Mouse (Mus musculus): Measurements from ENCODE around the gene Sys1.

Gene Sys1

DNA sequence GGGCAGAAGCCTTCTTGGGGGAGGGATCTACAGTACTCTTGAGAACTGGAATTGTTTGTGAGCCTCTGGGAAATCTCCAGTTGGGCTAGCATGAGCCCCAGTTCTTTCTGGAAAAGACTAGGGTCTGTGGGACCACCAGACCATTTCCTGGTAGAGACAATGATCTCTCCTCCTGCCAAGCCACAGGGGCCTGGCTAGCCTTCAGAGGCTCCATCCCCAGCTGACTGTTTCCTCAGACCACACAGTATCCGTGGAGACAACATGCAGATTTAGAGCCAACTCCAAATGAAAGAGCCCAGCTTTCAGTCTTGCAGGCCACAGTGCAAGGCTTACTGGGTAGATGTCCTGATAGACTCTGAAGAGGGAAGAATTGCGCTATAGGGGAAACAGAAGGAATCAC, 37.4 kb downstream of the Sys1 start:
- CTCF ChIA-PET, result interaction anchor here in 3 of 4 experiments (0.6 to 1.8 kb wide), 4 partner anchors 24 to 959 kb away, joined by 3 to 6 read pairs (median 3); no protein-coding TSS in a partner anchor
- POLR2A ChIA-PET, result interaction anchor here in 2 of 4 experiments (0.7 to 2.8 kb wide), 7 partner anchors 8 to 51 kb away, joined by 3 to 10 read pairs (median 3); partner anchors contain the start of gene Sdc4 (in 2 of the 2)

DNA sequence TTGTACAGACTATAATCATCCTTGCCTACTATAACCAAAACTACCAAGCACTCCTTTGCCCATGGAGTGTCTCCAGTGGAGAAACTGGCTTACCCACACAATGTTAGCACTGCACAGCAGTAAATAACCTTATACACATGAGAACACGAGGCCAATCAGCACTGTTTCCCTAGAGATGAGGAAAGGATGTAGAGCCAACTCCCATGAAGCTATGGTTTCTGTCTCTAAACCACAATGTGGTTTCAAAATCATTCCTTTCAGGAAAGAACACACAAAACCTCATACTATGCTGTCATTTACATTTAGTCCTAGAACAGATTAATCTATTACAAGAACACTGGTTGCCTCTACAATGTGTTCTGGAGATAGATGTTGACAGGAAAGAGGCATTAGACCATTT, 39.6 kb downstream of the Sys1 start:
- CTCF ChIA-PET, result interaction anchor here in 2 of 4 experiments (1.4 to 1.7 kb wide), 2 partner anchors 26 to 106 kb away, joined by 3 to 11 read pairs; no protein-coding TSS in a partner anchor
- POLR2A ChIA-PET, result interaction anchor here in 3 of 4 experiments (0.9 to 2.9 kb wide), 12 partner anchors 9 to 79 kb away, joined by 3 to 9 read pairs (median 5); partner anchors contain the start of genes Gm20458 (in 1 of the 3), Sdc4 (in 1 of the 3), Sys1 (in 1 of the 3) and Wfdc2 (in 1 of the 3)

DNA sequence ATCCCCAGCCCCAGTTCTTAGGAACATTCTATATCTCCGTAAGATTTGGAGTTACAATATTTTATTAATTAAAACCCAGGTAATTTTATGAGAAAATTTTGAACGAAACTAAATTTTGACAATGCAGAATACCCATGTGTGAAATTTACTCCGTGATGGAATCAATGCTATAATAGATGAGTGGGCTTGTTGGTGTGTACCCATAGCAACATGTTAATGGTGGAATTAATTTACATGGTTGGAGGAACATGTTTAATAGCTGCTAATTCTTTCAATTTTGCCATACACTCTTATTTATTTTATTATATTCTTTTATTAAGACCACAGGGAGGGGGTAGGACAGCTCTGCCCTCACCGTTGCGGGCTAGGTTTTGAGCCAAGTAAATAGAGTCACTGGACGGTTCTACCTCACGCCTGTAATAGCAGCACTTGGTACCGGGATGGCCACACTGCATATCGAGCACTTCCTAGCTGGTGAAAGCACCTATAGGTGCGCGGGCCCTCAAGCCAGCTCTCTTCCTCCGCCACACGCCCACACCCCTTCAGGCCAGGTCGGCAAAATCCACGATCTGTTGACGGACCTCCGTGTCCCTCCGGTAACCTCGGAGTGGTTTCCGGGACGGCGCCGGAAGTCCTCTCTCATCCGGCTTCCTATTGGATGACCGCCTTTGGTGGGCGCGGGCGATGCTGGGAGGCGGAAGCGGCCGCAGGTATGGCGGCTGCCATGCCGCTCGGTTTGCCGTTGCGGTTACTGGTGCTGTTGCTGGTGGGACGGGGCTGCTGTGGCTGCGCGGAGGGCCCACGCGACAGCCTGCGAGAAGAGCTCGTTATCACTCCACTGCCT, 40.3 kb downstream of the Sys1 start, which contains the start of gene Pigt:
Gene Pigt (plus strand): TSS at position 674 of the 844 bp plus-strand sequence.
- ChIA-PET CTCF (interaction anchor here in 3 of 4 experiments (0.5 to 1.7 kb wide), 4 partner anchors 10 to 107 kb away, joined by 3 to 11 read pairs (median 4); no protein-coding TSS in a partner anchor), POLR2A (interaction anchor here (0.6 to 2.9 kb wide), 28 partner anchors 10 to 426 kb away, joined by 3 to 20 read pairs (median 4); partner anchors contain the start of genes Gm20458 (in 2 of the 4), Sdc4 (in 1 of the 4), Stk4 (in 1 of the 4) and Sys1 (in 1 of the 4))

DNA sequence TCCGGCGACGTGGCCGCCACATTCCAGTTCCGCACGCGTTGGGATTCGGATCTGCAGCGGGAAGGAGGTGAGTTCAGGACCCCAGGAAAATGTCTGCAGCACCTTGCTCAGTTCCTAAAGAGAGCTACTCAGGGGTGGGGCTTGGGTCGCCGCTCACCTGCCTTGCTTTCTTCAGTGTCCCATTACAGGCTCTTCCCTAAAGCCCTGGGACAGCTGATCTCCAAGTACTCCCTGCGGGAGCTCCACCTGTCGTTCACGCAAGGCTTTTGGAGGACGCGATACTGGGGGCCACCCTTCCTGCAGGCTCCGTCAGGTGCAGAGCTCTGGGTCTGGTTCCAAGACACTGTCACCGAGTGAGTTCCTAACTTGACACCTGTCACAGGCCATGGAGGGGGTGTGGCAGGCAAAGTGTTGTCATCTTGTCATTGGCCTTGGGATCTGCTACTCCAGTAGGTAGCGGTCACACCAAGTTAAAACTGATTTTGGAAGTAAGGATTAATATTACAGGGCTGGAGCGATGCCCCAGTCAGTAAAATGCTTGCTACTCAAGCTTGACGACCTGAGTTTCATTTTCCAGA, 41.0 kb downstream of the Sys1 start:
- POLR2A ChIA-PET, result interaction anchor here (0.6 to 2.9 kb wide), 27 partner anchors 9 to 427 kb away, joined by 3 to 20 read pairs (median 4); partner anchors contain the start of genes Gm20458 (in 2 of the 4), Sdc4 (in 2 of the 4), Stk4 (in 1 of the 4) and Tomm34 (in 1 of the 4)
- CTCF ChIA-PET, result interaction anchor here in 3 of 4 experiments (0.5 to 1.7 kb wide), 4 partner anchors 9 to 108 kb away, joined by 3 to 11 read pairs (median 4); no protein-coding TSS in a partner anchor

- CTCF ChIA-PET, result interaction anchor here in 3 of 4 experiments (0.5 to 1.8 kb wide), 9 partner anchors 11 to 117 kb away, joined by 3 to 5 read pairs (median 3); no protein-coding TSS in a partner anchor
- POLR2A ChIA-PET, result interaction anchor here in 3 of 4 experiments (0.6 to 1.5 kb wide), 4 partner anchors 11 to 378 kb away, joined by 3 to 6 read pairs (median 4); partner anchors contain the start of gene Trp53tg5 (in 1 of the 3)
These were observed 42.6 kb downstream of the Sys1 start for GRCm38 (mm10) chr2:164499317-164499716.

- CTCF ChIA-PET, result interaction anchor here in 2 of 4 experiments (0.6 to 1.8 kb wide), 2 partner anchors 30 to 44 kb away, joined by 3 to 5 read pairs; partner anchors contain the start of gene Sys1 (in 1 of the 2)
- POLR2A ChIA-PET, result interaction anchor here in 2 of 4 experiments (1.3 to 1.5 kb wide), 2 partner anchors 10 to 27 kb away, joined by 4 to 6 read pairs; partner anchors contain the start of gene Trp53tg5 (in 1 of the 2)
These were observed 43.7 kb downstream of the Sys1 start for GRCm38 (mm10) chr2:164500511-164500910.

GRCm38 (mm10) chr2:164504919-164505318, 48.2 kb downstream of the Sys1 start:
- CTCF ChIA-PET, result interaction anchor here in 3 of 4 experiments (0.7 to 1.5 kb wide), 6 partner anchors 12 to 115 kb away, joined by 3 to 6 read pairs (median 3); partner anchors contain the start of gene Gm20458 (in 1 of the 3)

DNA sequence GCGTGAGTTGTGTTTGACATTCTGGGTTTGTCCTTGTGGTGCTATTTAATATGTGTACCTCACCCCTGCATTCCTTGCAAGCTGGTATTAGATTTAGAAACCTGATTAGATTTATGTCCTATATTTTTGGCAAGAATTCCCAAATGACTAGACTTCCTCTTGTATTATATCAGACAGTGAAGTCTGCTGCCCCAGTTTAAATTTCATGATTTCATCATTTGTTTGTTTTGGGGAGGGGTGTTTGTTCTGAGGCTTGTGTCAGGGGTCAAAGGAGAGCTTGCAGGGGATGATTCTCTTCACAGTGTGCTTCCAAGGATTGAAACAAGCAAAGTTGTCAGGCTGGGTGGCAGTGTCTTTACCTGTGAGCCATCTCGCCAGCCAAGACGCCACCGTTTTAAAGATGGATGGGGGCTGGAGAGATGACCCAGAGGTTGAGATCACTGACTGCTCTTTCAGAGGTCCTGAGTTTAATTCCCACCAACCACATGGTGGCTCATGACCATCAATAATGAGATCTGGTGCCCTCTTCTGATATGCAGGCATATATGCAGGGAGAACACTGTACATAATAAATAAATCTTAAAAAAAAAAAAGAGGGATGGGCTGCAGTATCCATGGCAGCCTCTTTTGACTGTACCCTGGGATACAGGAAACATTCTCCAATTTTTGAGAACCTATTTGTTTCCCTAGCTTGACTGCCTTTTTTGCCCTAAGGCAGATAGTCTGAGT, 49.0 kb downstream of the Sys1 start:
- CTCF ChIA-PET, result interaction anchor here in 2 of 4 experiments (0.7 to 2.5 kb wide), 5 partner anchors 12 to 45 kb away, joined by 3 to 7 read pairs (median 4); partner anchors contain the start of gene Gm20458 (in 1 of the 2)
- POLR2A ChIA-PET, result interaction anchor here in 2 of 4 experiments (0.6 to 3.6 kb wide), 11 partner anchors 8 to 89 kb away, joined by 3 to 20 read pairs (median 3); partner anchors contain the start of gene Pigt (in 1 of the 2)

More at GRCm38 (mm10) chr2:164504919-164505318, 48.2 kb downstream of the Sys1 start:
- POLR2A ChIA-PET, result interaction anchor here in 1 of 4 experiments (0.7 kb wide), 1 partner anchor 44 kb away, joined by 4 read pairs; the partner anchor contains the start of gene Gm20458

DNA sequence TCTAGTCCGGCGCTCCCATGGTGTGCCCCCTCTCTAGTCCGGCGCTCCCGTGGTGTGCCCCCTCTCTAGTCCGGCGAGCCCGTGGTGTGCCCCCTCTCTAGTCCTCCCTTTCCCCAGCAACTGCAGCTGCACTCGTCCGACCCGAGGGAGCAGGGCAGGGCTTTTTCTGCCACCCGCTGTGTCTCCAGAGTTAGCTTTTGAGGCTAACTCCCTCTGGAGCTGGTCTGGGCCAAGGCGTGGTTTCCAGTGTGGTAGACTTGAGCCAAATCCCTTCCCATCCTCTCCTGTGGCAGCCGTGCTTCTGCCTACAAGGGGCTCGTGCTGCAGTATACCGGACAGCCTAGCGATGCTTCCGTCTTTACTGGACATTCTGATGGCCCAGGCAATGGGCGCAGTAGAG, 51.0 kb downstream of the Sys1 start:
- ChIA-PET CTCF (interaction anchor here in 3 of 4 experiments (0.7 to 2.5 kb wide), 9 partner anchors 10 to 118 kb away, joined by 3 to 16 read pairs (median 5); partner anchors contain the start of gene Slpi (in 1 of the 3)), POLR2A (interaction anchor here in 2 of 4 experiments (0.7 to 3.6 kb wide), 10 partner anchors 10 to 89 kb away, joined by 3 to 20 read pairs (median 6); partner anchors contain the start of genes Gm20458 (in 1 of the 2), Pigt (in 1 of the 2) and Sdc4 (in 1 of the 2))

- CTCF ChIA-PET, result interaction anchor here in 3 of 4 experiments (0.5 to 2.2 kb wide), 17 partner anchors 8 to 1211 kb away, joined by 3 to 14 read pairs (median 5); partner anchors contain the start of genes Gm20458 (in 1 of the 3) and Spint3 (in 1 of the 3)
- POLR2A ChIA-PET, result interaction anchor here (0.6 to 4.9 kb wide), 35 partner anchors 9 to 1580 kb away, joined by 3 to 26 read pairs (median 4); partner anchors contain the start of genes Pigt (in 3 of the 4), Sdc4 (in 3 of the 4), Acot8 (in 1 of the 4) and Dbndd2 (in 1 of the 4)
These were observed 53.9 kb downstream of the Sys1 start for GRCm38 (mm10) chr2:164510621-164511190.

DNA sequence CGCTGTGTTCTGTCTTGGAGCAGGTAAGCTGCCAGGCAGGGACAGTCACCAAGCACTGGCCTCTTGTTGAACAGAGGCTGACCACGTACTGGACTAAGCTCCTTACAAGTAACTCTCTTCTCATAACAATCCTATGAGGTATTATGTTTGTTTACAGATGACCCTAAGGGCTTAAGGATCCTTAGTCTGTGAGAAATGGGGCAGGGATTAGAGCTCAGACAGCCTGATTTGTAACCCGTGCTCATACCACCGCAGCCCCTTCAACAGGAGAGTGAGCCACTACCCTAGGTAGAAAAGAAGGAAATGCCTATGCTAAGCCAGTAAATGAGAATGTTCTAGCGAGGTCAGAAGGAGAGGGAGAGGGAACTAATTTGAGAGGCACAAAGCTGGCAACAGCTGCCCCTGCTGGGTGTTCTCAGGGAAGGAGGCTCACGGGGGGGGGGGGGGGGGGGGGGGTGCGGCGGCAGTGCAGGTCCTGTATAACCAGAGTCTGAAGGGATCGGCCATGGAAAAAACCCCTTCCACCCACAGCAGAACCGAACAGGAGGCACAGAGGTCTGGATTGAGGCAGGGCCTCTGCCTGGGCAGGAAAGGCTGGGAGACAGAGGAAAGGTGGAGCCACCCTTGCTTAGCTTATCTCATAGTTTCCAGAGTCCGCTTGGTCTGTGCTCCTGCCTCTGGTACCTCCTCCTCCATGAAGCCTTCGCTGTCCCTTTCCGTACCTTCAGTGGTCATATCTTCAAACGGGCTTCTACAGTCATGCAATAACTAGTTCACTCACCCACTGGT, 55.6 kb downstream of the Sys1 start:
- POLR2A ChIA-PET, result interaction anchor here in 2 of 4 experiments (0.7 to 4.9 kb wide), 5 partner anchors 9 to 607 kb away, joined by 3 to 26 read pairs (median 3); partner anchors contain the start of gene Gm20458 (in 1 of the 2)
- CTCF ChIA-PET, result interaction anchor here (0.6 to 2.2 kb wide), 7 partner anchors 9 to 1338 kb away, joined by 3 to 13 read pairs (median 6); partner anchors contain the start of gene Slc12a5 (in 1 of the 4)

DNA sequence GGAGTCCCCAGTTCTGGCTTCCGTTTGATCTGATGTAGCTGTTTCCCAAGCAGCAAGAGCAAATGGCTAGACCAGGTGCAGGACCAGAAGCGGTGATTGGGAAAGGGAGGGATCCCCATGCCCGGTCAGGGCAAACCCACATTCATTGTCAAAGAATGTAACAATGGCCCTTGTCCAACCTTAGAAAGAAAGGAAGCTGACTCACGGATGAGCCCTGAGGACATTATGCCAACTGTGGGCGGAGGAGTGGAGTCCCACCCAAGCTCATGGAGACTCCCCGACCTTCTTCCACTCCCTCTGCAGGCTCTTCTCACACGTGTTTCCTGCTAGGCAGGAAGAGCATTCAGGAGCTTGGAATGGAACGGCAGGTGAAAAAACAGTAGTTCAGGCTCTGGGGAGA, 56.6 kb downstream of the Sys1 start:
- ChIA-PET CTCF (interaction anchor here in 3 of 4 experiments (0.6 to 1.9 kb wide), 8 partner anchors 8 to 281 kb away, joined by 3 to 6 read pairs (median 4); no protein-coding TSS in a partner anchor), POLR2A (interaction anchor here in 3 of 4 experiments (0.6 to 4.9 kb wide), 7 partner anchors 8 to 210 kb away, joined by 3 to 26 read pairs (median 4); partner anchors contain the start of gene Pigt (in 1 of the 3))

DNA sequence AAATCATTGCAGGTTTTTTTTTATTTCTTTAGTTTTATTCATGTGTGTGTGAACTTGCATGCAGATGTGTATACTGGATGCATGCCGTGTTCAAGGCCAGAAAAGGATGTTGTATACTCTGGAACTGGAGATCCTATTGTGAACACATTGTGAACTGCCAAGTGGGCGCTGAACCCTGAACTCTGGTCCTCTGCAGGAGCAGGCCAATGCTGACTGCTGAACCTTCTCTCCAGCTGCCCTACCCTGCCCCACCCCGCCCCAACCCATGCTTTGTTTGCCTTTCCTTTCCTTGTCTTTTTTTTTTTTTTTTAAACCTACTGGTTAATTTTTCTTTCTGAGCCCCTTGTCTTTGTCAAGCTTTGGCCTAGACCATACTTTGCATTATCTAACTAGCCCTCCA, 58.2 kb downstream of the Sys1 start:
- POLR2A ChIA-PET, result interaction anchor here in 2 of 4 experiments (0.7 to 2.0 kb wide), 3 partner anchors 45 to 119 kb away, joined by 3 to 4 read pairs (median 4); no protein-coding TSS in a partner anchor
- CTCF ChIA-PET, result interaction anchor here in 1 of 4 experiments (1.4 kb wide), 1 partner anchor 45 kb away, joined by 4 read pairs; no protein-coding TSS in a partner anchor

GRCm38 (mm10) chr2:164515897-164516296, 59.1 kb downstream of the Sys1 start:
- ChIA-PET CTCF (interaction anchor here in 2 of 4 experiments (0.6 to 1.4 kb wide), 2 partner anchors 46 to 1094 kb away, joined by 3 to 4 read pairs; no protein-coding TSS in a partner anchor), POLR2A (interaction anchor here in 3 of 4 experiments (0.6 to 1.3 kb wide), 3 partner anchors 16 to 1302 kb away, joined by 3 to 4 read pairs (median 3); no protein-coding TSS in a partner anchor)

DNA sequence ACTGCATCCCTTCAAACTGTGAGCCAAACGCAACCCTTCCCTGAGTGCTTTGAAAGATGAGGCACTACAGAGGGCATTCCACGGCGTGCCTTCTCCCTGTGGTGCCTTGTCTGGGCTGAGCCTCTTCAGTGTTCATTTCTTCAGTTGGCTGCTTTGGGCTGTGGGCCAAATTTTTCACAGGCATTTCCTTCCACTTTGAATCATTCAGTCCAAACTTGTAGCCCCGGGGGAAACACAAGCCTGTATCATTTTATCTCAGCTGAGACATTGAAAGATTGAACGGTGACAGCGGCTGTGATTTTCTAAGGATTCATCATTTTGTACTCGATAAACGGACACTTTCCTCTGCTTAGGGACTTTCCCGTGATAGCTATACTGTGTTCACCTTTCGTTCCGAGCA, 59.8 kb downstream of the Sys1 start:
- CTCF ChIA-PET, result interaction anchor here in 2 of 4 experiments (0.8 to 1.3 kb wide), 3 partner anchors 14 to 127 kb away, joined by 4 to 9 read pairs (median 6); no protein-coding TSS in a partner anchor
- POLR2A ChIA-PET, result interaction anchor here in 2 of 4 experiments (0.6 to 2.6 kb wide), 2 partner anchors 9 to 156 kb away, joined by 3 to 8 read pairs; no protein-coding TSS in a partner anchor

Data from embryonic stem cell, embryonic (primary cell).